Mouse (Mus musculus) CH12.LX (cell line): ENCODE measurements at regions not wholly inside any gene's neighbourhood (a gene's known extent, or its start where the extent isn't known, plus 50 kb on each side); places are given as distances from the start of the nearest gene placed in this dataset.

Experiments used
- DNase-seq: peaks from one replicate; pipeline ENCODE4 v3.0.0-alpha.2; 2013; ENCODE audit errors: extremely low read depth
- H3K27ac ChIP-seq: 2 replicates; pipeline ENCODE4 v1.5.1; 2012; ENCODE audit warnings: low read depth, mild to moderate bottlenecking, control low read depth, moderate library complexity; ENCODE audit not compliant: insufficient read depth
- H3K27me3 ChIP-seq: replicated peaks from 2 replicates; pipeline ENCODE3; 2012; ENCODE audit warnings: inconsistent platforms
- H3K36me3 ChIP-seq, 2 experiments: replicated peaks in 1 of 2; 2 replicates each; pipeline versions ENCODE3 to v1.6.1; 2012; ENCODE audit warnings: inconsistent platforms in 1 of 2, low read length in 1 of 2, mild to moderate bottlenecking in 1 of 2, mixed read lengths in 1 of 2, moderate library complexity in 1 of 2; ENCODE audit not compliant: control insufficient read depth in 1 of 2, insufficient read depth in 1 of 2
- H3K4me1 ChIP-seq, 2 experiments: 2 replicates each; pipeline ENCODE4 v1.6.1; 2012; ENCODE audit warnings: inconsistent platforms in 1 of 2, moderate library complexity in 1 of 2; ENCODE audit not compliant: insufficient read depth in 2 of 2, control insufficient read depth in 1 of 2
- H3K4me2 ChIP-seq: 2 replicates; pipeline ENCODE4 v1.6.1; 2012; ENCODE audit warnings: low read depth, mild to moderate bottlenecking, control low read depth; ENCODE audit not compliant: poor library complexity, insufficient read depth, severe bottlenecking
- H3K4me3 ChIP-seq, 3 experiments: fragments of 150-350 bp in 1 of 3; sonication (generic) in 1 of 3; replicated peaks in 1 of 3; 2 replicates each; pipeline versions ENCODE3 to v1.5.1; 2011 to 2012; ENCODE audit warnings: low read depth in 2 of 3, low read length in 2 of 3, mild to moderate bottlenecking in 2 of 3, moderate library complexity in 2 of 3, control low read depth in 1 of 3, improper control_type of control experiment in 1 of 3, inconsistent platforms in 1 of 3, mixed read lengths in 1 of 3; ENCODE audit not compliant: poor library complexity in 1 of 3
- H3K79me2 ChIP-seq: replicated peaks from 2 replicates; pipeline ENCODE4 v1.6.1; 2012; ENCODE audit warnings: mild to moderate bottlenecking, moderate library complexity; ENCODE audit not compliant: control insufficient read depth, poor library complexity, insufficient read depth, severe bottlenecking; ENCODE audit errors: extremely low read depth
- H3K9ac ChIP-seq: 2 replicates; pipeline ENCODE4 v1.6.1; 2012; ENCODE audit warnings: low read depth, mild to moderate bottlenecking, control low read depth, moderate library complexity; ENCODE audit not compliant: insufficient read depth
- H3K9me3 ChIP-seq: replicated peaks from 2 replicates; pipeline ENCODE3; 2012; ENCODE audit warnings: low read length, inconsistent platforms, mixed read lengths
- CHD1 ChIP-seq: IDR thresholded peaks from 2 replicates; pipeline ENCODE4 v1.6.1; 2012; ENCODE audit warnings: low read depth, low read length, improper control_type of control experiment, inconsistent platforms
- CHD2 ChIP-seq: IDR thresholded peaks from 2 replicates; pipeline ENCODE4 v1.6.1; 2011; ENCODE audit warnings: low read length, improper control_type of control experiment
- CTCF ChIP-seq, 2 experiments: IDR thresholded peaks in 1 of 2; conservative IDR thresholded peaks in 1 of 2; 2 replicates each; pipeline ENCODE4 v1.5.1; 2011 to 2012; ENCODE audit warnings: low read depth in 2 of 2, low read length in 2 of 2, improper control_type of control experiment in 1 of 2, inconsistent platforms in 1 of 2, mild to moderate bottlenecking in 1 of 2, moderate library complexity in 1 of 2
- E2F4 ChIP-seq: IDR thresholded peaks from 2 replicates; pipeline ENCODE4 v1.6.1; 2011; ENCODE audit warnings: low read depth, low read length, improper control_type of control experiment; ENCODE audit not compliant: insufficient replicate concordance
- ELF1 ChIP-seq: IDR thresholded peaks from 2 replicates; pipeline ENCODE4 v1.6.1; 2014; ENCODE audit warnings: low read depth, mild to moderate bottlenecking, inconsistent platforms, low read length, improper control_type of control experiment
- EP300 ChIP-seq: IDR thresholded peaks from 2 replicates; pipeline ENCODE4 v1.6.1; 2011; ENCODE audit warnings: low read length, improper control_type of control experiment
- ETS1 ChIP-seq: conservative IDR thresholded peaks from 2 replicates; pipeline ENCODE4 v1.6.1; 2012; ENCODE audit warnings: low read depth, mild to moderate bottlenecking, inconsistent platforms, low read length, improper control_type of control experiment, moderate library complexity
- HCFC1 ChIP-seq: IDR thresholded peaks from 2 replicates; pipeline ENCODE4 v1.6.1; 2012; ENCODE audit warnings: low read depth, mild to moderate bottlenecking, inconsistent platforms, low read length, improper control_type of control experiment
- IRF4 ChIP-seq: IDR thresholded peaks from 2 replicates; pipeline ENCODE4 v1.6.1; 2014; ENCODE audit warnings: low read depth, mild to moderate bottlenecking, inconsistent platforms, low read length, improper control_type of control experiment
- MAZ ChIP-seq: IDR thresholded peaks from 2 replicates; pipeline ENCODE4 v1.6.1; 2012; ENCODE audit warnings: low read depth, mild to moderate bottlenecking, inconsistent platforms, low read length, improper control_type of control experiment, moderate library complexity
- MYC ChIP-seq: IDR thresholded peaks from 2 replicates; pipeline ENCODE4 v1.6.1; 2011; ENCODE audit warnings: low read depth, mild to moderate bottlenecking, improper control_type of control experiment, low read length
- NELFE ChIP-seq: IDR thresholded peaks from 2 replicates; pipeline ENCODE4 v1.6.1; 2011; ENCODE audit warnings: low read depth, low read length, improper control_type of control experiment
- NRF1 ChIP-seq: IDR thresholded peaks from 2 replicates; pipeline ENCODE4 v1.6.1; 2014; ENCODE audit warnings: low read depth, mild to moderate bottlenecking, inconsistent platforms, low read length, improper control_type of control experiment, moderate library complexity
- PAX5 ChIP-seq: IDR thresholded peaks from 2 replicates; pipeline ENCODE4 v1.6.1; 2012; ENCODE audit warnings: low read length, inconsistent platforms, mixed read lengths
- POLR2A ChIP-seq: IDR thresholded peaks from 2 replicates; pipeline ENCODE4 v1.6.1; 2011; ENCODE audit warnings: low read depth, mild to moderate bottlenecking, improper control_type of control experiment, low read length
- RAD21 ChIP-seq: IDR thresholded peaks from 2 replicates; pipeline ENCODE4 v1.6.1; 2011; ENCODE audit warnings: low read depth, mild to moderate bottlenecking, low read length, improper control_type of control experiment, moderate library complexity
- RCOR1 ChIP-seq: conservative IDR thresholded peaks from 2 replicates; pipeline ENCODE4 v1.6.1; 2012; ENCODE audit warnings: low read depth, mild to moderate bottlenecking, inconsistent platforms, low read length, improper control_type of control experiment
- USF1 ChIP-seq: IDR thresholded peaks from 2 replicates; pipeline ENCODE4 v1.6.1; 2014; ENCODE audit warnings: low read depth, mild to moderate bottlenecking, inconsistent platforms, low read length, improper control_type of control experiment
- ZC3H11A ChIP-seq: IDR thresholded peaks from 2 replicates; pipeline ENCODE4 v1.6.1; 2012; ENCODE audit warnings: low read depth, mild to moderate bottlenecking, inconsistent platforms, low read length, improper control_type of control experiment
- dilution Hi-C: fragments of 300-500 bp; cut with MboI; formaldehyde crosslinking; loops from 2 replicates; pipeline ENCODE4 v1.14.3; 2020; ENCODE audit warnings: low sequenced_read_pairs; ENCODE audit not compliant: extremely low pct_unique_long_range_greater_than_20kb, extremely low pct_ligation_motif_present
- in situ Hi-C: fragments of 300-500 bp; cut with MboI; formaldehyde crosslinking; loops from 3 replicates; pipeline ENCODE4 v1.14.3; 2019; ENCODE audit warnings: low sequenced_read_pairs, low pct_ligation_motif_present, low pct_unique_long_range_greater_than_20kb, mixed read lengths

DNA sequence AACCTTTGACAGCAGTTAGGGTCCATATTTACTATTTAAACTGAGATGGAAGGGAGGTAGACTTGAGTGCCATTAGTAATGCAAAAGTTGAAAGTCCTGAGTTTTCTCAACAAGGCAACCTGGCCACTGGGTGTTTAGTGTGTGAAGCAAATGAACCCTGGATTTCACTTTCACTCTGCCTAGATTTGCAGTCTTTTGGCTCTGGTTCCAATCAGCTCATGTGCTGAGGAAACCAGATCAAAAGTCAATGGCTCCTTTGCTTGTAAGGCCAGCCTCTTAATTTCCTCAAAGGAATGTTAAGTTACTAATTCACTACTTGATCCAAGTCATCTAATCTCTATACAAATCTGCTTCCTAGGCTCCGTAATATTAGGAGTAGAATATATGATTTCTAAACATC is 247.7 kb upstream of the Tac1 start:
- Histone ChIP-seq H3K27me3 (no peaks in the 10 kb centered on the region), H3K79me2 (no peaks in the 10 kb centered on the region), H3K9me3 (no peaks in the 10 kb centered on the region), H3K27ac (no peak overlapping the region), H3K9ac (no peak overlapping the region), H3K4me2 (no peak overlapping the region), H3K4me1 (peaks cover 0 to 7% of the 10 kb centered on the region in 2 experiments; a peak in 1 of 4 replicates), H3K4me3 (no peak overlapping the region), H3K36me3 (no peaks in the 10 kb centered on the region)
- TF ChIP-seq NRF1: no peak
- in situ Hi-C loops (no loop called here), dilution Hi-C loops (no loop called here)
- no peak for DNase-seq

DNA sequence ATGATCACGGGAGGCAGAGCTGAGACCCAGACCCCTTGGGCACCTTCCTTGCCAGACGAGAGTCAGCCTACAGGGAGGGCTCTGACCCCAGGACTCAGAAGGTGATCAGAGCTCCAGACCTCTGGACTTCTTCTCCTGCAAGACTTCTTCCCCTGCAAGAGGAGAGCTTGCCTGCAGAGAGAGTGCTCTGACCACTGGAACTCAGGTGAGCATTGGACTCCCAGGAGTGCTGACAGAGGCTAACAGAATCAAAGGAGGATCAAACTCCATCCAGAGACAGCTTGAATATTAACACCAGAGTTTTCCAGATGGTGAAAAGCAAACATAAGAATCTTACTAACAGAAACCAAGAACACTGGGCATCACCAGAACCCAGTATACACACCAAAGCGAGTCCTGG is 241.2 kb upstream of the Tac1 start:
- Histone ChIP-seq H3K9me3 (no peaks in the 10 kb centered on the region), H3K4me2 (no peak overlapping the region), H3K9ac (no peak overlapping the region), H3K36me3 (no peaks in the 10 kb centered on the region), H3K27me3 (no peaks in the 10 kb centered on the region), H3K4me3 (no peak overlapping the region), H3K4me1 (no peaks in the 10 kb centered on the region), H3K79me2 (no peaks in the 10 kb centered on the region), H3K27ac (no peak overlapping the region)
- in situ Hi-C loops: no loop called here
- TF ChIP-seq IRF4 (no peak), POLR2A (no peak), EP300 (no peak)
- no peak for DNase-seq
- dilution Hi-C loops: no loop called here

DNA sequence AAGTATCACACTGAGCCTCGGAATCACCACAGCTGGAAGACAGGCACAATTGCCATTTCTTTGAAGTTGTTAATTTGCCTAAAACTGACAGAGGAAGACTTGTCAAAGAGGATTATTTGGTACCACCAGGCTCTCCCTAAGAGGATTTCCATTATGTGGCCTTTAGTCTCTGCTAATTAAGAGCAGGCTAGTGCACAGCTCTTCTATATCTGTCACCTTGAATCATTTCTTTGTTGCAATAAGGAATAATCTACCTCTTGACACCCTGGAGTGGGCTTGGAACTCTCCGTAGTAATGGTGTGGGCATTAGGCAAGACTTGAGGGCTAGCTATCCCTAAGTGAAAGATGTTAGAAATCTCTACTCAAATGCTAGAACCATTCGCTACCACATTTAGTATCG is 227.7 kb upstream of the Tac1 start:
- Histone ChIP-seq H3K79me2 (no peaks in the 10 kb centered on the region), H3K9ac (no peak overlapping the region)
- no peak for TF ChIP-seq POLR2A
- TF ChIP-seq USF1: no peak
- TF ChIP-seq PAX5: no peak
- TF ChIP-seq CTCF (conservative IDR thresholded peaks at IDR 0.05 in 1 of 2, IDR thresholded peaks at IDR 0.05 in 1 of 2; ENCODE audit: low read depth in 2 of 2, low read length in 2 of 2): no peak
- TF ChIP-seq RAD21: no peak
- TF ChIP-seq MYC: no peak
- TF ChIP-seq NELFE: no peak
- no peak for TF ChIP-seq ETS1
- TF ChIP-seq ZC3H11A: no peak
- TF ChIP-seq MAZ: no peak
- TF ChIP-seq CHD1: no peak
- no peak for TF ChIP-seq RCOR1
- TF ChIP-seq E2F4: no peak
- no peak for TF ChIP-seq ELF1
- no peak for TF ChIP-seq HCFC1
- no peak for TF ChIP-seq CHD2
- TF ChIP-seq, all 38 proteins: peak for 0
- dilution Hi-C loops: no loop called here
- no peaks in the 10 kb centered on the region for H3K4me1 ChIP-seq
- no peak overlapping the region for H3K4me3 ChIP-seq
- no peak for DNase-seq
- H3K27me3 ChIP-seq: no peaks in the 10 kb centered on the region
- no peak overlapping the region for H3K4me2 ChIP-seq
- H3K9me3 ChIP-seq: no peaks in the 10 kb centered on the region
- in situ Hi-C loops: no loop called here
- no peak overlapping the region for H3K27ac ChIP-seq
- H3K36me3 ChIP-seq: no peaks in the 10 kb centered on the region
